Mouse (Mus musculus) kidney, postnatal 0 days (tissue): ENCODE data around the gene Tal1. TPM values are rescaled to one million over a fixed set of nuclear protein-coding genes. Genes with fewer than 3 reads are reported as not detected.

Experiments used
- ATAC-seq: fragments of 200-750 bp; cut with Nextera tagmentation; replicated peaks from 2 replicates; pipeline ENCODE4 v1.8.0; 2017; ENCODE audit warnings: low read depth, moderate number of reproducible peaks, moderate TSS enrichment, moderate library complexity; ENCODE audit not compliant: low FRiP score
- DNase-seq: peaks from one replicate; pipeline ENCODE4 v3.0.0-alpha.2; 2016; ENCODE audit warnings: low spot score
- H3K27ac ChIP-seq: fragments of 300-500 bp; sonication (generic); 2 replicates; pipeline ENCODE4 v1.5.1; 2014; ENCODE audit warnings: mild to moderate bottlenecking
- H3K27me3 ChIP-seq: fragments of 300-500 bp; sonication (generic); 2 replicates; pipeline ENCODE4 v1.6.1; 2014; ENCODE audit warnings: low read length, mixed read lengths; ENCODE audit not compliant: insufficient read depth
- H3K36me3 ChIP-seq: fragments of 300-500 bp; sonication (generic); 2 replicates; pipeline ENCODE4 v1.6.1; 2014; ENCODE audit warnings: low read length, mixed read lengths; ENCODE audit not compliant: insufficient read depth
- H3K4me1 ChIP-seq: fragments of 300-500 bp; sonication (generic); replicated peaks from 2 replicates; pipeline ENCODE4 v1.6.1; 2014; ENCODE audit warnings: antibody characterized with exemption, low read length, mixed read lengths; ENCODE audit not compliant: insufficient read depth
- H3K4me2 ChIP-seq: fragments of 300-500 bp; sonication (generic); 2 replicates; pipeline ENCODE4 v1.6.1; 2014; ENCODE audit warnings: mild to moderate bottlenecking, low read length, moderate library complexity, mixed read lengths
- H3K4me3 ChIP-seq: fragments of 300-500 bp; sonication (generic); replicated peaks from 2 replicates; pipeline ENCODE4 v1.5.1; 2014; ENCODE audit warnings: low read depth, low read length
- H3K9ac ChIP-seq: fragments of 300-500 bp; sonication (generic); 2 replicates; pipeline ENCODE4 v1.6.1; 2014; ENCODE audit warnings: low read depth, low read length
- H3K9me3 ChIP-seq: fragments of 300-500 bp; sonication (generic); replicated peaks from 2 replicates; pipeline ENCODE4 v1.6.1; 2016; ENCODE audit warnings: low read length, inconsistent platforms, mixed read lengths
- CTCF ChIP-seq: IDR thresholded peaks from 2 replicates; pipeline ENCODE4 v1.5.1; 2016; ENCODE audit warnings: antibody characterized with exemption, low read depth, mild to moderate bottlenecking, moderate library complexity
- WGBS: fragments of 180-500 bp; shearing (Covaris S2); extraction: QIAGEN DNeasy Blood & Tissue Kit; methylation state at CpG from one replicate; pipeline ENCODE4 v1.1.7; 2014; 5-methylcytosine and 5-hydroxymethylcytosine counted together
- polyA plus RNA-seq: library from polyadenylated mRNA; unstranded; fragments of >200 nt; fragmentation: Nextera tagmentation; extraction: Ambion mirVana; gene quantifications from 2 replicates; pipeline ENCODE4 v1.2.1, GENCODE M21; 2015

The Tal1 gene
- polyA plus RNA-seq, 1 experiment from 2014 or later, result 1.1 TPM

DNA sequence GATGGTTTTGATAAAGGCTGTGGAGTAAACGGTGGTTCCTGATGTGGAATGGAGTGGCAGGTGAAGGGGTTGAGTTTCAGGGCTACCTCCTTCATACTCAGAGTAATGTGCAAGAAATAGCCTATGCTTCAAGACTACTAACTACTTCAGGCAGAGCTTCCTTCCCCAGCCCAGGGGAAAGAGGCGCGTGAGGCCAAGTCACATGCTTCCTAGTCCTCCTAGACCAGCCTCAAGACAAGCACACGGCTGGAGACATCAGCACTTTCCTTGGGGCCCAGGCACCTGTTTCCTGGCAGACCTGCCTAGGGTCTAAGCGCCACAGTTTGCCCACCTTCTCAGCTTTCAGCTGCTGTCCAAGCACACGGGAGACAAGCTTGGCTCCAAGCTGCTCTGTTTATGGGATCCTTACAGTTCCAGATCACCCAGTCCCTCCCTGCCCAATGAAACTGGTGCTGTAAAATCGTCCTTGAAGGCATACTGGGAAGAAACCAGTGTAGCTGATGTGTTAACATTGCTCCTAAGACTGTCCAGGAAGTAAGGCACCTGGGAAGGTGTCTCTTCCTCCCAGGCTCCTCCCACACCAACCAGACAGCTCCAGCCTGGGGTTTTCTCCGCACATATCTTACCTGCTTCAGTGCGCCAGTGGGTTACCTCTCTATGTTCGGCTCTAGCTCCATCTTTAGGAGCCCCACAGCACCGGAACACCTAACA, 40.4 kb downstream of the Tal1 start:
- TF ChIP-seq CTCF, result no peak
- Histone ChIP-seq H3K4me1 (peaks cover 4% of the 10 kb centered on the region; the same call in 1 of the 2 replicates), H3K4me2 (peak overlapping the region; percentile 93), H3K36me3 (no peaks in the 10 kb centered on the region), H3K4me3 (peak overlapping the region; percentile 42; the same call in 1 of the 2 replicates), H3K27ac (peak overlapping the region; percentile 83), H3K9me3 (no peaks in the 10 kb centered on the region), H3K27me3 (no peaks in the 10 kb centered on the region), H3K9ac (peak overlapping the region; percentile 54; the same call in 1 of the 2 replicates)
- WGBS, result 13% methylated on average over 11 of the region's 11 CpGs
- ATAC-seq, result peak; percentile 15; the same call in 1 of the 2 replicates
- DNase-seq, result peak; percentile 21

DNA sequence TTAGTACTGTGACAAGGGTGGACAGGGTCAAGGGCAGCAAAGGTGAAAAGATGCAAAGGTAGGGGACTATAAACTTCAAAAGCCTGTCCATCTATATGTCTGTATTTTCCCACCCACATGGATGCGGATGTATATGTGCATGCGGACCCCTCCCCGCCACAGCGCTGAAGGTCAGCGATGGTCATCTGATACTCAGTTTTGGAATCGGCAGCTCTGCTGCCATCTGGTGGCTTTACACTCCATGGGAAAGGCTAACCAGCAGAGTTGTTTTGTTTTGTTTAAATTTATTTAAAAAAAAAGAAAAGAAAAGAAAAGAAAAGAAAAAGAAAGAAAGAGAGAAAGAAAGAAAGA, 40.9 kb downstream of the Tal1 start:
- ATAC-seq (no peak), DNase-seq (peak; percentile 53)
- Histone ChIP-seq H3K27me3 (no peaks in the 10 kb centered on the region), H3K36me3 (no peaks in the 10 kb centered on the region), H3K9ac (no peak overlapping the region; the same call in 1 of the 2 replicates), H3K27ac (peak overlapping the region; percentile 83), H3K4me2 (peak overlapping the region; percentile 93), H3K4me1 (peaks cover 4% of the 10 kb centered on the region; the same call in 1 of the 2 replicates), H3K4me3 (no peak overlapping the region), H3K9me3 (no peaks in the 10 kb centered on the region)
- peak; percentile 73 for TF ChIP-seq CTCF
- 0% methylated on average over 6 of the region's 6 CpGs for WGBS

DNA sequence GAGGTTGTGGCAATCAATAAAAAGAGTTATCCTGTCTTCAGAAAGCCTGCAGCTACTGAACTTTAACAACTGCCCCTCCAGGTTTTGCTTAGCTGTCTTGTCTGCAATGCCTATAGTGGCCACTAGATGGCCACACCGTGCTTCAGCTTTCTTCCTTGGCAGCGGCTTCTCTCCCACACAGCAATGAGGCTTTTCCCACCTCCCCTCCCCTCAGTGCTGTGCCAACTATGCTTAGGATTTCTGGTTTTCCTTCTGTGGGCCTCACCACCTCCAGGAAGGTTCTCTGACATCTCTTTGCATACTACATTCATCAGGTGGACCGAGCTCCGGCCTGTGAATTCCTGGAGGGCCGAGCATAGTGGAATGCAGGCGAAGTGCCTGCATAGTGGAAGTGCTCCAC, 45.5 kb downstream of the Tal1 start:
- Histone ChIP-seq H3K4me3 (no peak overlapping the region), H3K27me3 (no peaks in the 10 kb centered on the region), H3K4me1 (0 out of 2 replicates have a peak, but pooled peaks cover 4% of the 10 kb centered on the region), H3K27ac (no peak overlapping the region), H3K4me2 (0 out of 2 replicates have a peak overlapping the region, but pooled peaks have one; percentile 27), H3K36me3 (no peaks in the 10 kb centered on the region), H3K9me3 (no peaks in the 10 kb centered on the region), H3K9ac (no peak overlapping the region)
- ATAC-seq (peak; percentile 55; the same call in 1 of the 2 replicates), DNase-seq (peak; percentile 86)
- TF ChIP-seq CTCF, result peak; percentile 95
- WGBS, result 29% methylated on average over 6 of the region's 6 CpGs

DNA sequence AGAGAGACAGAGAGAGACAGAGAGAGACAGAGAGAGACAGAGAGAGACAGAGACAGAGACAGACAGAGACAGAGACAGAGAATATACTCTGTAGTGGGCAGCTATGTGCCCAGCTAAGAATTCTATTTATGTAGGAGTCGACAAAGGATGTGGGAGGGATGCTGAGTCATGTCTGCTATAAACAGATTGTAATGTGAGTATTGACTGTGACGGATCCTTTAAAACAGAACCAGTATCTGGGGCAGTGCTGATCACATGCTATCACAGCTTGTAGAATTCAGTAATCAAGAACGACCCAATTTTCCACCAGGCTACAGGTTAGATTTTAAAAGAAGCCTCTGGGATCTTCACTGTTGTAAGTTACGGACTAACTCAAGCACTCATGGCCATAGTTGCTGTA, 47.3 kb downstream of the Tal1 start:
- H3K27me3 ChIP-seq, result no peaks in the 10 kb centered on the region
- H3K36me3 ChIP-seq, result no peaks in the 10 kb centered on the region
- H3K4me2 ChIP-seq, result no peak overlapping the region
- H3K27ac ChIP-seq, result no peak overlapping the region
- no peak overlapping the region for H3K4me3 ChIP-seq
- H3K9me3 ChIP-seq, result no peaks in the 10 kb centered on the region
- no peak overlapping the region for H3K9ac ChIP-seq
- WGBS, result 45% methylated on average over 4 of the region's 4 CpGs
- no peak for TF ChIP-seq CTCF
- ATAC-seq (no peak), DNase-seq (no peak)
- H3K4me1 ChIP-seq, result no peaks in the 10 kb centered on the region

DNA sequence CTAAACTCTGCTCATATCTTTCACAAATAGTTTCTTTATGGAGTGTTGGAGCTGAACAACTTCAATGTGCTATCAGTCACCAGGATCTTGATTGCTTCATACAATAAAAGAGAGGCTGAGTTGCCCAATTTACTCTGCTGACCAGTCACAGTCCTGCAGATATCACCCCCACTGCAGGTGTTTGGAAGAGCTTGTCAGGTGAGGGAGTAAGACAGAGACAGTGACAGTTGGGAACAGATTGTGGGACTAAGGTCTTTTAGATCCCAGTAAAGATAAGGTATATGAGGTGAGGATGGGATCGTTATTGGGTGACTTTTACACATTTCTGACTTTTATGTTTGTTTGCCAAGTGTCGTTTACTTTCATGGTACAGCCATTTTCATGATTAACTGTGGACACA, 54.9 kb downstream of the Tal1 start:
- Histone ChIP-seq H3K4me1 (no peaks in the 10 kb centered on the region), H3K4me3 (no peak overlapping the region), H3K9ac (no peak overlapping the region), H3K27ac (no peak overlapping the region), H3K27me3 (no peaks in the 10 kb centered on the region), H3K9me3 (no peaks in the 10 kb centered on the region), H3K36me3 (no peaks in the 10 kb centered on the region), H3K4me2 (no peak overlapping the region)
- TF ChIP-seq CTCF, result no peak
- DNase-seq, result no peak
- no peak for ATAC-seq
- 61% methylated on average over 2 of the region's 2 CpGs for WGBS

DNA sequence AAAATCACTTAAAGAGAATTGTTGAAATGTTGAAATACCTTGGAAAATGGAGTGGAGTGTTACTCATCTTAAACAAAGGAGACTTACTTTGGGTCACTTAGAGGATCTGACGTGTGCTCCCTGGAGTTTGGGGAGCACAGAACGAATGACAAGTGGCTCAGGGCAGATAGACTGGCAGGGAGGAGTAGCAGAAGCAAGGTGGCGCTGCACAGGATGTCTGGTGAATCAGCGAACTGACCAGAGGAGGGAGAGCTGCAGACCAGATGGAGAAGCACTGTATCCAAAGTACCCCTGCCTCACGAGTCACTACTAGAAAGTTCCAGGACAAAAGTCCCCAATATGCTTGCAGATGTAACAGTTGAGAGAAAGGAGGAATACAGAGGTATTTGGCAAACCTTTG, 57.0 kb downstream of the Tal1 start:
- H3K4me2 ChIP-seq, result no peak overlapping the region
- no peak overlapping the region for H3K27ac ChIP-seq
- H3K4me1 ChIP-seq, result no peaks in the 10 kb centered on the region
- WGBS, result 28% methylated on average over 5 of the region's 5 CpGs
- H3K36me3 ChIP-seq, result no peaks in the 10 kb centered on the region
- no peak overlapping the region for H3K4me3 ChIP-seq
- no peaks in the 10 kb centered on the region for H3K9me3 ChIP-seq
- H3K9ac ChIP-seq, result no peak overlapping the region
- ATAC-seq (no peak), DNase-seq (no peak)
- TF ChIP-seq CTCF, result peak; percentile 27; the same call in 1 of the 2 replicates
- no peaks in the 10 kb centered on the region for H3K27me3 ChIP-seq
